Mouse (Mus musculus) lung, adult 10 weeks (tissue): ENCODE measurements around the gene Cct8l1. TPM values are rescaled to one million over a fixed set of nuclear protein-coding genes. Genes with fewer than 3 reads are reported as not detected.

Source experiments
- polyA plus RNA-seq: library from polyadenylated mRNA; stranded (reverse); fragments of 350-450 nt; fragmentation: Illumina TruSeq; extraction: RNeasy Lipid Tissue Mini Kit (QIAGEN cat#74804); gene quantifications from one replicate; pipeline ENCODE4 v1.2.3, GENCODE M21; 2014; ENCODE audit warnings: low read depth, low replicate concordance; ENCODE audit not compliant: insufficient read depth

Cct8l1 gene
- not detected for polyA plus RNA-seq

GRCm38 (mm10) chr5:25515767-25516166, at the start of gene Cct8l1:
Gene Cct8l1 (plus strand): TSS chr5:25516067.

GRCm38 (mm10) chr5:25498346-25498820, 17.5 kb upstream of the Cct8l1 start, which contains the start of gene Kmt2c:
Gene Kmt2c (minus strand): TSS chr5:25498783.

Other genes starting within 250 kb of the Cct8l1 start
- 8.1 TPM for gene Kmt2c, start 17.3 kb upstream of the Cct8l1 start, polyA plus RNA-seq
- 2.3 TPM for gene Xrcc2, start 189.8 kb downstream of the Cct8l1 start, polyA plus RNA-seq
- 1.2 TPM for gene Actr3b, start 243.9 kb downstream of the Cct8l1 start, polyA plus RNA-seq